Comparison of ENCODE assay signal across 10 mouse cellular contexts in the genomic region with DNA sequence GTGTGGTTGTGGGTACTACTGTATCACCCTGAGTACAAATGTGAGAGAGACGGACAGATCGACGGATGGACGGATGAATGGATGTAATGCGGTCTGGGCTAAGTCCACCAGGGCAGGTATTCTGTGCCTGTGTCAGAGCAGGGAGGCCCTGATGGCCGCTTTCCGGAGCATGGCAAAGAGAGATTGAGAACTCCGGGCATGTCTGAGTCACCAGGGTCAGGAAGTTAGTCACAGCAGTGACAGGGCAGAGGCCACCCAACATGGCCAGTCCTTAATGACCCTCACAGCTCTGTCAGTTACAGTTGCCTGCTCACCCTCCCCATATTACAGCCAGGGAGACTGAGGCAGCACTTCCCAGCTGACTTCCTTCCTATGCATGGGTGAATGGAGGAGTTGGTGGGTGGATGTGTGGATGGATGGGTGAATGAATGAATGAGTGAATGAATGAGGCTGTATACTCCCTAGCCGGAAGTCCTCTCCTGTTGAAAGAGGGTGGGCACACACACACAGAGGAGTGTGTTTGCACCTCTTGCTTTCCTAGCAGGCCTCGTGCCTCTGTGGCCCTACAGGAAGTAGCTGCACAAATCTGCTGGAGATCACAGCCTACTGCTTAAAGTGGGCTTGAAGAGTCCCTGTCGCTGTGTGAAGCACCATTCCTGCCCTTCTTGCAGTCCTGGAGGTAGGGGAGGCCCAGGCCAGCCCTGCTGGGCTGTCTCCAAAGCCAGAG. TPM values are rescaled to one million over a fixed set of nuclear protein-coding genes. Genes with fewer than 3 reads are reported as not detected.
DNase-seq lines count a peak whose midpoint lies in the region; ATAC-seq and TF ChIP-seq lines count a peak whose summit lies in the region.
"Had no signal": no experiment of that assay in that cellular context is flagged by ENCODE, and none has a peak within 500 bp of the region (broad histone marks: within the 10 kb centered on the region; RNA-seq: fewer than 3 reads in every experiment).

No protein-coding gene starts in this region.

- intact Hi-C loops in left cerebral cortex, postnatal 10 days (cut with DNase I) = no loop called here

- no peaks in the 10 kb centered on the region for H3K27me3 ChIP-seq in lung, postnatal 0 days (replicated peaks; ENCODE audit: insufficient read depth, low read length)
- H3K27me3 ChIP-seq in small intestine, adult 2 months (ENCODE audit: control insufficient read depth, insufficient read depth, low read length) = no peaks in the 10 kb centered on the region

- peak; percentile 34 for ATAC-seq in lung, postnatal 0 days
- ATAC-seq in hematopoietic stem cell, adult 5-6 weeks (replicated peaks in 1 of 2; ENCODE audit: insufficient read depth in 1 of 2, low FRiP score in 2 of 2, low TSS enrichment in 1 of 2, low read depth in 1 of 2, poor library complexity in 2 of 2, severe bottlenecking in 2 of 2) = peak; percentile 23 to 40; a peak in 3 of 4 replicates

- WGBS in lung, postnatal 0 days = 74% methylated on average over 11 of the region's 11 CpGs
- 69% methylated on average over 11 of the region's 11 CpGs for WGBS in small intestine, adult 2 months

- no peaks in the 10 kb centered on the region for H3K36me3 ChIP-seq in lung, postnatal 0 days (ENCODE audit: insufficient read depth, low read length)
- no peaks in the 10 kb centered on the region; the same call in 1 of the 2 replicates for H3K36me3 ChIP-seq in small intestine, adult 2 months (ENCODE audit: control insufficient read depth, insufficient read depth, low read length)

- H3K4me1 ChIP-seq in lung, postnatal 0 days (ENCODE audit: insufficient read depth, low read depth, low read length) = peaks cover 12% of the 10 kb centered on the region; the same call in 1 of the 2 replicates
- peaks cover 43% of the 10 kb centered on the region for H3K4me1 ChIP-seq in small intestine, adult 2 months (ENCODE audit: control insufficient read depth, insufficient read depth, insufficient read length, low read length)

- TF ChIP-seq POLR2A in small intestine, adult 2 months (IDR thresholded peaks at IDR 0.05; ENCODE audit: low read depth, low read length) = no peak

- no peak overlapping the region for H3K9ac ChIP-seq in lung, postnatal 0 days (replicated peaks; ENCODE audit: low read depth)

- DNase-seq in lung, postnatal 0 days (ENCODE audit: low spot score) = no peak
- no peak for DNase-seq in lung, postnatal 25 days (ENCODE audit: low spot score)
- DNase-seq in adrenal gland, adult 8-10 months = peak; percentile 67
- no peak for DNase-seq in left cerebral cortex, postnatal 10 days (ENCODE audit: extremely low spot score in 1 of 2, low spot score in 2 of 2)
- no peak for DNase-seq in frontal cortex, postnatal 36 days (ENCODE audit: low spot score in 2 of 2)
- DNase-seq: heart, adult 18-20 months; layer of hippocampus, adult 9-11 months; lung, postnatal 4 days had no signal

- no peaks in the 10 kb centered on the region for H3K9me3 ChIP-seq in lung, postnatal 0 days (ENCODE audit: low read length)

- H3K4me2 ChIP-seq in lung, postnatal 0 days (replicated peaks; ENCODE audit: low read depth, low read length) = no peak overlapping the region

- no peak for TF ChIP-seq EP300 in lung, postnatal 0 days (IDR thresholded peaks at IDR 0.05)

- H3K27ac ChIP-seq in lung, postnatal 0 days (ENCODE audit: low read length) = peak overlapping the region; percentile 32; the same call in 1 of the 2 replicates
- peak overlapping the region; percentile 24 for H3K27ac ChIP-seq in small intestine, adult 2 months (ENCODE audit: insufficient read depth, low read depth, low read length)

- no peak for TF ChIP-seq CTCF in lung, postnatal 0 days (IDR thresholded peaks at IDR 0.05)
- TF ChIP-seq CTCF in small intestine, adult 2 months (IDR thresholded peaks at IDR 0.05; ENCODE audit: extremely low read depth, insufficient read length, insufficient replicate concordance, low read depth, low read length) = no peak

- no peak overlapping the region for H3K4me3 ChIP-seq in lung, postnatal 0 days (ENCODE audit: low read depth, low read length)
- no peak overlapping the region for H3K4me3 ChIP-seq in small intestine, adult 2 months (ENCODE audit: low read depth, low read length)

RNA-seq across cellular contexts. Expression of gene Cmip, which starts 10.7 kb away (rescaled TPM):
- polyA plus RNA-seq in lung, postnatal 0 days (2015; fragmentation: Nextera tagmentation; extraction: Ambion mirVana) = 27.6 and 29.6 TPM in 2 replicates
- 100 to 1,000 TPM; 134 to 141 (median 137) TPM for total RNA-seq in adrenal gland, adult 8-10 months (2022)
- 11.1 and 16.3 TPM in 2 replicates for total RNA-seq in hematopoietic stem cell, adult 5-6 weeks (2017)
- polyA plus RNA-seq in small intestine, adult 2 months (2012; rRNA removed) = 58.7 and 129 TPM in 2 replicates
- total RNA-seq in left cerebral cortex, postnatal 10 days (2021) = 100 to 1,000 TPM; 369 to 379 TPM
